ENCODE assay signal across 16 mouse cellular contexts in the genomic region with DNA sequence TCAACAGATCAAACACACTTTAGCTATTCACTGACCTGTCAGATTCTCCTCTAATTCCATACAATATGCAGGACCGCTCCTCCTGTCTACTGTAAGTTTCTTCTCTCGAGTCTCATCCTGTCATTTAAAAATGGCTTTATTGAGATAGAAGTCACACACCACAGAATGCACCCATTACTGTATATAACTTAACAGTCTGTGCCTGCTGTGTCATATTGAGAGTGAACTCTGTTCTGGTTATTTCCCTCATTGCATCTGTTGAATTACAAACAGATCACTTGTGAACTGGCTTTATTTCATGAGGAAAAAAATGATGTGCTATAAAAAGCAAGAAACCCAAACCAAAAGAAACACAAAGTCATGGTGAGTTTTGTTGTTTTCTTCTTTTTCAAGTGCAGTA.
"Had no signal": no experiment of that assay in that cellular context is flagged by ENCODE, and none has a peak within 500 bp of the region (broad histone marks: within the 10 kb centered on the region; RNA-seq: fewer than 3 reads in every experiment).

No protein-coding gene starts in this region.

- H3K27ac ChIP-seq: lung, embryonic 15.5 days; macrophage; midbrain, embryonic 13.5 days; midbrain, embryonic 15.5 days; neural tube, embryonic 12.5 days; stomach, embryonic 15.5 days; stomach, postnatal 0 days had no signal

- H3K9me3 ChIP-seq: lung, embryonic 15.5 days; midbrain, embryonic 13.5 days; midbrain, embryonic 15.5 days; neural tube, embryonic 12.5 days; stomach, embryonic 15.5 days had no signal

- H3K4me3 ChIP-seq: lung, embryonic 15.5 days; midbrain, embryonic 13.5 days; midbrain, embryonic 15.5 days; neural tube, embryonic 12.5 days; stomach, embryonic 15.5 days had no signal

- H3K27me3 ChIP-seq: lung, embryonic 15.5 days; midbrain, embryonic 13.5 days; midbrain, embryonic 15.5 days; neural tube, embryonic 12.5 days; stomach, embryonic 15.5 days had no signal

- H3K4me2 ChIP-seq: lung, embryonic 15.5 days; midbrain, embryonic 11.5 days; midbrain, embryonic 13.5 days; midbrain, embryonic 15.5 days; neural tube, embryonic 12.5 days; stomach, embryonic 15.5 days had no signal

- H3K9ac ChIP-seq: lung, embryonic 15.5 days; midbrain, embryonic 13.5 days; midbrain, embryonic 15.5 days; neural tube, embryonic 12.5 days; stomach, embryonic 15.5 days had no signal

- ATAC-seq: lung, postnatal 0 days; midbrain, embryonic 13.5 days; midbrain, embryonic 15.5 days had no signal

- H3K36me3 ChIP-seq: lung, embryonic 15.5 days; midbrain, embryonic 13.5 days; midbrain, embryonic 15.5 days; neural tube, embryonic 12.5 days; stomach, embryonic 15.5 days had no signal

- DNase-seq: lung, adult 2 months; lung, postnatal 14 days; lung, postnatal 36 days; right cerebral cortex, postnatal 14 days; thymus, adult 2 months; thymus, postnatal 25 days; thymus, postnatal 4 days had no signal
